Mouse (Mus musculus): ENCODE results near the gene Msx3. TPM values are rescaled to one million over a fixed set of nuclear protein-coding genes. Genes with fewer than 3 reads are reported as not detected.
A peak's percentile ranks its signal among the peaks of the same experiment; 100 is the strongest.

Msx3 gene
- polyA plus RNA-seq, 1 experiment from 2014 or later, result not detected

DNA sequence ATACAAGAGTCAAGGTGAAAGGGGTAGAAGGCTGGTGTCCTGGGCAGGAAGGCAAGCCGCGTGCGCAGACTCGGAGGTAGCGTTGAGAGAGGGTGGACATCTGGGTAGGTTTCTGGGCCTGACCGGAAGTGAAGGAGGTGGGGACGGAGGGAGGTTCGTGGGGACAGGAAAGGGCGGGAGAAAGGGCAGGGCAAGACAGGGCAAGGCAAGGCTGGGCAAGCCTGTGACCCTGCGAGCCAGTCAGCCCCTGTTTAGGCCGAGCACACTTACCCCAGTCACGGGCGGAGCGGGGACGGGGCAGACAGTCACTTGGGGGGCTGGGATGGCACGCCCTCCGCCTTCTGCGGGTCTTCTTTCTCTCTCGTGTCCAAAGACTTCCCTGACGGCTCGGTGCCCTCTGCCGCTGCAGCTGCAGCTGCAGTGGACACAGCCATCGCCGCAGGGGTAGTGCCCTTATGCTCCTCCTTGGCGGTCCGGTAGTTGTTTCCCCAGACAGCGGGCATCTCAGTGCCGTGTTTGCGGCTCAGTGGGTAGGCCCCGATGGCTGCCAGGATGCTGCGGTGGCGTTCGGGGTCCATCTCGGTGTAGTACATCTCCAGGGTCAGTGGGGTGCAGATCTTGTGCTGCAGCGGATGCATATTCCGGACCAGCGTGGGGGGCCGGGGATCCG, 21.3 kb upstream of the Msx3 start:
- Histone ChIP-seq H3K27ac (ENCODE audit: low read depth, low read length) (no peak overlapping the region), H3K9ac (ENCODE audit: low read depth, low read length) (no peak overlapping the region), H3K36me3 (ENCODE audit: control insufficient read depth, insufficient read depth) (no peaks in the 10 kb centered on the region), H3K9me3 (ENCODE audit: control insufficient read depth) (no peaks in the 10 kb centered on the region), H3K4me2 (replicated peaks; ENCODE audit: low read depth) (peak overlapping the region; percentile 56), H3K4me1 (replicated peaks; ENCODE audit: control insufficient read depth, insufficient read depth, low read length) (no peaks in the 10 kb centered on the region), H3K27me3 (replicated peaks; ENCODE audit: control insufficient read depth, insufficient read depth, low read length) (0 out of 2 replicates have a peak, but pooled peaks cover 3% of the 10 kb centered on the region), H3K4me3 (ENCODE audit: low read depth, low read length) (peak overlapping the region; percentile 26)
- no peak for TF ChIP-seq CTCF (IDR thresholded peaks at IDR 0.05; ENCODE audit: low read depth)
- 0 out of 2 replicates have a peak, but pooled peaks have one; percentile 8 for ATAC-seq
- WGBS, result 39% methylated on average over 38 of the region's 39 CpGs

DNA sequence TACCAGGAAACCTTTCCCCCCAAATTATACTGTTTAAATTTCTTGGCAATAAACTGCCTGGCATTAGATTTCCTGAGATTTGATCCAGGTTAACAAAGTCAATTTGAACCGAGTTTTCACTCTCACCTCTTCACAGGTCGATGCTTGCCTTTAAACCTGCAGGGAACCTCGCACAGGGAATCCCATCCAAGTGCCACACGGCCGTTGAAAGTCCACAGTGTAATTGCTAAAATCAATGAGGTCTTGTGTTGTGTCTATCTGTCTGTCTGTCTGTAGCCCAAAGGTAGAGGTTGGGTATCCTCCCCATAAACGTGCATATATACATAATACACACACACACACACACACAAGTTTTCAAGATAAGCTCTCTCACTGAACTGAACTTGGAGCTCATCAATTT, 18.5 kb upstream of the Msx3 start:
- no peak overlapping the region for H3K4me2 ChIP-seq (replicated peaks; ENCODE audit: low read depth)
- no peak for ATAC-seq
- 55% methylated on average over 6 of the region's 6 CpGs for WGBS
- H3K9me3 ChIP-seq (ENCODE audit: control insufficient read depth), result no peaks in the 10 kb centered on the region
- H3K27ac ChIP-seq (ENCODE audit: low read depth, low read length), result no peak overlapping the region
- no peak overlapping the region for H3K9ac ChIP-seq (ENCODE audit: low read depth, low read length)
- H3K27me3 ChIP-seq (replicated peaks; ENCODE audit: control insufficient read depth, insufficient read depth, low read length), result peaks cover 17% of the 10 kb centered on the region; the same call in 1 of the 2 replicates
- H3K36me3 ChIP-seq (ENCODE audit: control insufficient read depth, insufficient read depth), result no peaks in the 10 kb centered on the region
- no peaks in the 10 kb centered on the region for H3K4me1 ChIP-seq (replicated peaks; ENCODE audit: control insufficient read depth, insufficient read depth, low read length)
- TF ChIP-seq CTCF (IDR thresholded peaks at IDR 0.05; ENCODE audit: low read depth), result no peak
- no peak overlapping the region for H3K4me3 ChIP-seq (ENCODE audit: low read depth, low read length)

DNA sequence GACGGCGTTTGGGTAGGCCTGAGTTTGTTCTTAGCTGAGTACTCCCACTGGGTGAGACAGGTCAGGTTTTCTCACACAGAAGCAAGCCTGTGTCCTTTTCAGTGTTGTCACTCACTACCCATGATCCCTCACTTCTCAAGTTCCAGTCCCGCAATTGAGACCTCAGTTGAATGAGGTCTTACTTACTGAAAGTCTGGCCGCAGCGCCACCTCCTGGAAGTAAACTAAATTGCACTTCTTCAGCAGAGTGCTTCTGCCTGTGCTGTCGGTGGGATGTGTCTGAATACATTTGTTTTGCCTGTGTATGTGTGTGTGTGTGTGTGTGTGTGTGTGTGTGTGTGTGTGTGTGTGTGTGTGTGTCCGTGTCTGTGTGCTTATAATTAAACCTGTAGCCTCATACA, 14.2 kb upstream of the Msx3 start:
- no peaks in the 10 kb centered on the region for H3K36me3 ChIP-seq (ENCODE audit: control insufficient read depth, insufficient read depth)
- H3K4me2 ChIP-seq (replicated peaks; ENCODE audit: low read depth), result no peak overlapping the region
- ATAC-seq, result no peak
- no peak overlapping the region for H3K27ac ChIP-seq (ENCODE audit: low read depth, low read length)
- peaks cover 55% of the 10 kb centered on the region for H3K27me3 ChIP-seq (replicated peaks; ENCODE audit: control insufficient read depth, insufficient read depth, low read length)
- H3K4me3 ChIP-seq (ENCODE audit: low read depth, low read length), result no peak overlapping the region
- WGBS, result 20% methylated on average over 7 of the region's 7 CpGs
- no peak overlapping the region for H3K9ac ChIP-seq (ENCODE audit: low read depth, low read length)
- H3K9me3 ChIP-seq (ENCODE audit: control insufficient read depth), result no peaks in the 10 kb centered on the region
- TF ChIP-seq CTCF (IDR thresholded peaks at IDR 0.05; ENCODE audit: low read depth), result peak; percentile 86
- H3K4me1 ChIP-seq (replicated peaks; ENCODE audit: control insufficient read depth, insufficient read depth, low read length), result peaks cover 7% of the 10 kb centered on the region; the same call in 1 of the 2 replicates

DNA sequence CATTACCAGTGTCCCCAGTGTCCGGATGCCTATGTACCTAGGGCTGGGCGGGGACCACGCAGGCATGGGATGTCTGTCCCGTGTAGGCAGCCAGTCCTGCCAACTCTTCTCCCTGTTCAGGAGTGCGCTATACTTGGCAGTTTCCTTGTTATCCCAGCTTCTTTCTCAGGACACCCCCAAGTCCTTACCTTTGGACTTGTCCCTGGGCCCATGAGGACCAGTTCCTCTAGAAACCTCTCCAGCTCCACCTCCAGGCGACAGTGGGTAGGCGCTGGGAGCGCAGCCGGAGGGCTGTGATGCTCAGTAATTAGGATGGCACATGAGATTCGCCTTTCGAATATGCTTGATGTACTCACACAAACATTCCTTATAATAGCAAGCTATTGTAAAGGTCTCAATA, 13.4 kb upstream of the Msx3 start:
- WGBS, result 16% methylated on average over 11 of the region's 11 CpGs
- TF ChIP-seq CTCF (IDR thresholded peaks at IDR 0.05; ENCODE audit: low read depth), result peak; percentile 73
- Histone ChIP-seq H3K9me3 (ENCODE audit: control insufficient read depth) (no peaks in the 10 kb centered on the region), H3K9ac (ENCODE audit: low read depth, low read length) (no peak overlapping the region), H3K4me1 (replicated peaks; ENCODE audit: control insufficient read depth, insufficient read depth, low read length) (peaks cover 7% of the 10 kb centered on the region; the same call in 1 of the 2 replicates), H3K4me2 (replicated peaks; ENCODE audit: low read depth) (no peak overlapping the region), H3K27me3 (replicated peaks; ENCODE audit: control insufficient read depth, insufficient read depth, low read length) (peaks cover 63% of the 10 kb centered on the region), H3K4me3 (ENCODE audit: low read depth, low read length) (no peak overlapping the region), H3K27ac (ENCODE audit: low read depth, low read length) (no peak overlapping the region), H3K36me3 (ENCODE audit: control insufficient read depth, insufficient read depth) (no peaks in the 10 kb centered on the region)
- ATAC-seq, result peak; percentile 64

DNA sequence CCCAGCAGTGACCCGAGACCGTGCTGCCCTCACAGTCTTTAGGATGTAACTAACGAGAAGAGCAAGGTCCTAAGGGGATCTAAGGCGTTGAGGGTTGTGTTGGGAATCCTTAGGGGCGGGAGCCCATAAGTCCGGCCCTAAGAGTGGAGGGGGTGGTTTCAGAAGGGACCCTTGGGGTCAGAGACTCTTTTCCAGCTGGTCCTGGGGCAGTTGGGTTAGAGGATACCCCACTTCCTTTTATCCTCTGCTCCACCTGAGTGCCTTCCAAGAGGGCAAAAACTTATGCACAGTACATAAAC, 12.9 kb upstream of the Msx3 start:
- H3K36me3 ChIP-seq (ENCODE audit: control insufficient read depth, insufficient read depth), result no peaks in the 10 kb centered on the region
- 5% methylated on average over 6 of the region's 6 CpGs for WGBS
- ATAC-seq, result no peak
- peak overlapping the region; percentile 61 for H3K4me2 ChIP-seq (replicated peaks; ENCODE audit: low read depth)
- H3K27ac ChIP-seq (ENCODE audit: low read depth, low read length), result no peak overlapping the region
- TF ChIP-seq CTCF (IDR thresholded peaks at IDR 0.05; ENCODE audit: low read depth), result no peak
- H3K9ac ChIP-seq (ENCODE audit: low read depth, low read length), result no peak overlapping the region
- peaks cover 7% of the 10 kb centered on the region; the same call in 1 of the 2 replicates for H3K4me1 ChIP-seq (replicated peaks; ENCODE audit: control insufficient read depth, insufficient read depth, low read length)
- peaks cover 68% of the 10 kb centered on the region for H3K27me3 ChIP-seq (replicated peaks; ENCODE audit: control insufficient read depth, insufficient read depth, low read length)
- no peaks in the 10 kb centered on the region for H3K9me3 ChIP-seq (ENCODE audit: control insufficient read depth)
- H3K4me3 ChIP-seq (ENCODE audit: low read depth, low read length), result peak overlapping the region; percentile 33

DNA sequence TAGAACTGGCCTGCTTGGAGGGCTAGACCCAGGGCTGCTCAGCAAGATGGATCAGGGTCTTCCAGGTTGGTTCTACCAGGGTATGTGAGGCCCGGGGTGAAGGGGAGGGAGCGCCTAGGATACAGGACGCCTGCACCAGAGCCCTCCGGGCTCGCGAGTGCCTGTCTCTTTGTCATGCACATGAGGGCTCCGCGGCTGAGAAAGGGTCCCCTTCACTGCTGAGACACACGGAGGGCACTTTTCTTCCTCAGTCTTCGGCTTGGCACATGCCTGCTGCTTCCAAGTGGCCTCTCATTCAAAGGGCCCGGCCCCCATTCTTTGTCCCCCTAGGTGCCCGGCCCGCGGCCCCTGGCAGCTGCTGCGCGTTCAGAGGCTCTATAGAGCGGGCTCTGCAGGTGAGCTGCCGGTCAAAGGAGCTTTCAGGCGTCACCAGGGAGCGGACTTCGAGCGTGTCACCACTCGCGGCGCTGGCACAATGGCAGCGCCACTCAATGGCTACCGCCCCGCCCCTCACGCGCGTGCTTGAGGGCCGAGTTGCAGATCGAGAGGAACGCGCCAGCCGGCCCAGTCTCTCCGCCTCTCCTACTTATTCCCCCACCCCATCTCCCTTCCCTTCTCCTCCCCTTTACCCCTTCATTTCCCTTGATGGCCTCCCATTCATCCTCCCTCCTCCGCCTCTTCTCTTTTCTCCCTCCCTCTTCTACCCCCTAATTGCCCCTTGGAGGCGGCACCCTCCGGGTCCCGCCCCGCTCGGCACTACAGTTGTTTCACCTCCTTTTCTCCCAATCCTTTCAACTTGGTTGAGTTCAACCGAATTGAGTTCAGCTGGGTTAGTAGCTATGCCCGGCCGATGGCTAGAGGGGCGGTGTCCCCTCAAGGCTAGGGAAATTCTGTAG, 12.3 kb upstream of the Msx3 start:
- whole genome bisulfite sequencing, result 3% methylated on average over 47 of the region's 47 CpGs
- Histone ChIP-seq H3K4me2 (replicated peaks; ENCODE audit: low read depth) (peak overlapping the region; percentile 61), H3K9me3 (ENCODE audit: control insufficient read depth) (no peaks in the 10 kb centered on the region), H3K9ac (ENCODE audit: low read depth, low read length) (no peak overlapping the region), H3K36me3 (ENCODE audit: control insufficient read depth, insufficient read depth) (no peaks in the 10 kb centered on the region), H3K4me1 (replicated peaks; ENCODE audit: control insufficient read depth, insufficient read depth, low read length) (peaks cover 7% of the 10 kb centered on the region; the same call in 1 of the 2 replicates), H3K27ac (ENCODE audit: low read depth, low read length) (no peak overlapping the region), H3K4me3 (ENCODE audit: low read depth, low read length) (peak overlapping the region; percentile 33), H3K27me3 (replicated peaks; ENCODE audit: control insufficient read depth, insufficient read depth, low read length) (peaks cover 71% of the 10 kb centered on the region)
- ATAC-seq, result peak; percentile 36
- 0 out of 2 replicates have a peak, but pooled peaks have one; percentile 10 for TF ChIP-seq CTCF (IDR thresholded peaks at IDR 0.05; ENCODE audit: low read depth)
